Mouse (Mus musculus): ENCODE data around the gene Adgrd1.

GRCm38 (mm10) chr5:129104043-129104442 lies 7.5 kb downstream of the Adgrd1 start:
- TF ChIP-seq CTCF (IDR thresholded peaks at IDR 0.05; ENCODE audit: low read depth) (no peak), EP300 (IDR thresholded peaks at IDR 0.05; ENCODE audit: low read depth) (no peak)
